Mouse (Mus musculus) ES-CJ7 (cell line): ENCODE measurements around the gene Olfr616.
"Not testable (repeated sequence)": the region's sequence is repeated elsewhere in the genome, so short reads cannot be mapped to it uniquely, and the experiment has no call there.

Source experiments
- DNase-seq: peaks from one replicate; pipeline ENCODE4 v3.0.0; 2011; ENCODE audit warnings: low read depth, low spot score

Olfr616 gene

DNA sequence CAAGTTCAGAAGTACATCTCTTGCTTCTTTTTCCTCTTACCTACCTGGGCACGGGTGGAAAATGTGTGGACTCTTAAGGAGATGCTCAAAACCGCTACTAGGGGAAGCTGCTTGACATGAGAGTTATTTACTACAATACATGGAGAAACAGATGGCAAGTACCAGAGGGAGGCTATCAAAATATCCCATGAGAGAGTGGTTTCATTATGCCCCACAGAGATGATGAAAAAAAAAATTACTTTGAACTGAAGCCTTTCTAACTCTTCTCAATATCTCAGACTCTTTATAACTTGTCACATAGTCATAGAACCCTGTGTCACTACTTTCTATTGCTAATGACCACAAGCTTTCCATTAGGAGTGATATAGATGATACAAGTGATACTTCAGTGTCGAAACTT is at the start of gene Olfr616:
TSS of gene Olfr616 (minus strand) at position 101 of the 400 bp plus-strand sequence.
- no peak for DNase-seq

DNA sequence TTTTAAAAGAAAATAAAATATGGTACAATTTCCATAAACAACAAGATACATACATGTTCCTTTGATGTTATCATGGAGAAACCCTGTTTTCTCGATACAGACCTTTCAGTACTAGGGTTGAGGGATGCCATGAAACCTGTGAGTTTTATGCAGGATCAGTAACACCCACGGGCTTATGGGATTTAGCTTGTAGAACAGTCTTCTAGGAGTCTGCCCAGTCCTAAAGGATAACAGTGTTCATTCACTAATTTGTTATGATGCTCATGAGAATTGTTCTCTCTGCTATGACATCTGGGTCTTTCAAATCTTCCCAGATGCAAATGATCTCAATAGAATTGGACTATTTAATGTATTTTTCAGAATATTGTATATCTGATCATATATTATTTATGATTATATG is 43.5 kb upstream of the Olfr616 start, which contains the start of gene Olfr620:
TSS of gene Olfr620 (minus strand) at position 101 of the 400 bp plus-strand sequence.
- no peak for DNase-seq

DNA sequence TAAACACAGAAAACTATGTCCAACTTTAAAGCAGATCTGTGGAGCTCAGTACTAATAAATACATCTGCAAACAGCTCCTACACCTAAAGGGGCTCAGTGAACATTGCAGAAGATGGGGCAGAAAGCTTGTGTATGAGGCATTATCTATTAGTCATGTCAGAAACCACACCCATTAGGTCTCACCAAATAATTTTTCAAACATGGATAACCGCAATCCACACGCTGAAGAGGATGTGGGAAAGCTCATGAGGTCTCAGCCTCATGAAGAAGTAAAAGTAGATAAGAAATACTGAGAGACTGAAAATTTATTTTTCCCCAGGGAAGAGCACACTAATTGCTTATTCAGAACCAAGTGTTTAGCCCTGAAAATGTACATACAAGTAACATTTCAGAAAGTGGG is 38.5 kb upstream of the Olfr616 start:
- no peak for DNase-seq

DNA sequence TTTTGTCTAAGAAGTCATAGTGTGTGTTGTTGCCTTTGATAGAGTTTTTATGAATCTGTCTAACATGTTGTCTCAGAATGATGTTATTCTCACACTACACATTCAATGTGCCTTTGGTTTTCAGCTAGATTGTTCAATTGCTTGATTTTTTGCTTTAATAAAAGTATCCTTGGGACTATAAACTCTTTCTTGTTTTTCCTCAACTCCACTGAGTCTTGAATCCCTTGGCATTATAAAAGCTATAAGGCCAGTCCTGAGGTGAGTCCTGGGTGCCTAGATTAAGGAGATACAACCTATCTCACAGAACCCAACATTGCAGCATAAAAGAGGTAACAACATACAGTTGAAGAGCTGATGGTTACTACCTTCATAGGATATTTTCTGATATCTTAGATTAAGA is 31.3 kb upstream of the Olfr616 start, which contains the start of gene Olfr619:
TSS of gene Olfr619 (plus strand) at position 301 of the 400 bp plus-strand sequence.
- DNase-seq = no peak

DNA sequence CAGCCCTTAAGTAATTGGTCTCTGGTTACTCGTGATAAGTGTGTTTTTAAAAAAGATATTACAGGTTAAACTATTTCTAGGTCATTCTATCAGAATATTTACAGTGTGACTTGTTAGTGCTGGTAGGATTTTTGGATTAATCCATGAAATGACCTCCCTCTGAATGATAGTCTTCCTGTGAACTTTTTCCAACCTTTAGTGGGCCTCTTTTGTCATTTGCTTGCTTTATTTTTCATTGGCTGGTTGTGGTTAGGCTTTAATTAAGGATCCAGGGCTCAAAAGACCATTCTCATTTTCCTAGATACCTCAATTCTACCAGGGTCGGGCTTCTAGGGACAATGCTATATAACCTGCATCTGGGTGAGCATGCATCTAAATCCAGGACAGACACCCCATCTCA is 20.9 kb upstream of the Olfr616 start, which contains the start of gene Olfr618:
TSS of gene Olfr618 (plus strand) at position 301 of the 400 bp plus-strand sequence.
- no peak for DNase-seq

DNA sequence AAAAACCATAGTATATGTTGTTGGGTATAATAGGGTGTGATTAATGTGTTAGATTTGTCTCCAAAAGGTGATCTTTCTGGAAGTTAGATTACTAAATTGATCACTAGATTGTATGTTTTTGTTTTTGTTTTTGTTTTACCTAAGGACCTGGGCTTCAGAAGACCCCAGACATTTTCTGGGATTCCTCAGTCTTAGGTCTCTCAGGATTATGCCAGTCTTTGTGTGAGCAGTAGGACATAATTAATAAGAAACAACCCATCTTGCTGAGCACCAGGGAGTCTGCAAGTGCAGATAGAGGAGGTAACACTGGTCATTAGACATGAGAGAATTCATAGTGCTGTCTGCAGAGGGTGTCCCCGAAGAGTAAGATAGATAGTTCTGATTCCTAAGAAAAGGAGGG is 3.8 kb upstream of the Olfr616 start, which contains the start of gene Olfr617:
TSS of gene Olfr617 (plus strand) at position 301 of the 400 bp plus-strand sequence.
- no peak for DNase-seq

DNA sequence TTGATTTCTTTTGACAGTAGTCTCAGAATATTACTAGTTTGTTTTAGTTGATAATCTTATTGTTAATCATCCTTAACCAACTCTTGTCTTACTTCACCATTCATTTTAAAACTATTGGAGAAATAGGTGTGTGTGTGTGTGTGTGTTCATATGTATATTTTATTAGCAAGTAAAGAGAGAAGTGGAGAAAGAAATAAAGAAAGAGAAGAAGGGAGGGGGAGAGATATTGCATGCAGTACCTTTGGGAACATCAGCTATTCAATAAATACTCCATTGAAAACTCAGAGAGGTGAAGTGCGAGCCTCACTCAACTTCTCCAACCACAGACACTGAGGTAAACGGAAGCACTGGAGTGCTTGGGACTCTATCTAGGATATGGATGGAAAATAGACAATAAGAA is 13.2 kb downstream of the Olfr616 start, which contains the start of gene Olfr615:
TSS of gene Olfr615 (plus strand) at position 301 of the 400 bp plus-strand sequence.
- DNase-seq = no peak

DNA sequence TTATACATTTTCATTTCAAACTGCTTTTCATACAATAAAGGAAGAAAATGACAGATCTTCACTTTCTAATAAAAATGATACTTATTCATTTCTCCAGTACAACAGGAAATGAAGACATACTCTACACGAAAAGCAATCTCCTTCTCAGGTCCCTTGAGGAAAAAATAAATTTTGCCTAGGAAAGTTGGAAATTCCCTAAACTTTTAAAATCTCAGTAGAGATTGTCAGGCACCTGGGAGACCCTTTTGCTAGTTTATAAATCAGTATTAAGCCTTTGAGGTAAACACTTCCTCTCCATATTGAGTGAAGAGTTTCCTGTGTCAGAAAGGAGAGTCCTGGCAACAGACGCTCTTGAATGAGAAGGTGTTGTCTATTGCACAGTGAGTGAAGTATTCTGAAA is 21.2 kb downstream of the Olfr616 start, which contains the start of gene Olfr613:
TSS of gene Olfr613 (plus strand) at position 301 of the 400 bp plus-strand sequence.
- DNase-seq = no peak

DNA sequence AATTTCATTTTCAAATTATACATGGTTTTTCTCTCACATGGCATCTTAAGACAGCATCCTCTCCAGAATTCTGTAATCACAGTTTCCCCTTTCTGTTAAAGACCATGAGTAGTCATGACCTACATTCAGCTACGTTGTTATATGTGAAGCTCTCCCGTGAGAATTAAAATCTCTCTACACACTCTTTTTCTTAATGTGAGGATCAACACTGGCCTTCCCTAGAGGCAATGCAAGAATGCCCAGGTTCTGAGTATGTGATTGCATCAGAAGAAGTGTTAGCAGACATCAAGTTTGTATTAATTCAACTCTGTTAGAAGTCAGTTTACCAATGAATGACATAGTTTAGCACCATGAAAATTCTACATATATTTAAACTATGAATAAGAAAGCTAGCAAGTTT is 26.3 kb downstream of the Olfr616 start, which contains the start of gene Olfr612:
TSS of gene Olfr612 (minus strand) at position 101 of the 400 bp plus-strand sequence.
- not testable (repeated sequence) for DNase-seq

DNA sequence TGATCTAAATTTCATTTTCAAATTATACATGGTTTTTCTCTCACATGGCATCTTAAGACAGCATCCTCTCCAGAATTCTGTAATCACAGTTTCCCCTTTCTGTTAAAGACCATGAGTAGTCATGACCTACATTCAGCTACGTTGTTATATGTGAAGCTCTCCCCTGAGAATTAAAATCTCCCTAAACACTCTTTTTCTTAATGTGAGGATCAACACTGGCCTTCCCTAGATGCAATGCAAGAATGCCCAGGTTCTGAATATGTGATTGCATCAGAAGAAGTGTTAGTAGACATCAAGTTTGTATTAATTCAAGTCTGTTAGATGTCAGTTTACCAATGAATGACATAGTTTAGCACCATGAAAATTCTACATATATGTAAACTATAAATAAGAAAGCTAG is 48.2 kb downstream of the Olfr616 start, which contains the start of gene Olfr611:
TSS of gene Olfr611 (minus strand) at position 101 of the 400 bp plus-strand sequence.
- DNase-seq = not testable (repeated sequence)
